9 mouse cellular contexts compared by ENCODE assay signal in the genomic region with DNA sequence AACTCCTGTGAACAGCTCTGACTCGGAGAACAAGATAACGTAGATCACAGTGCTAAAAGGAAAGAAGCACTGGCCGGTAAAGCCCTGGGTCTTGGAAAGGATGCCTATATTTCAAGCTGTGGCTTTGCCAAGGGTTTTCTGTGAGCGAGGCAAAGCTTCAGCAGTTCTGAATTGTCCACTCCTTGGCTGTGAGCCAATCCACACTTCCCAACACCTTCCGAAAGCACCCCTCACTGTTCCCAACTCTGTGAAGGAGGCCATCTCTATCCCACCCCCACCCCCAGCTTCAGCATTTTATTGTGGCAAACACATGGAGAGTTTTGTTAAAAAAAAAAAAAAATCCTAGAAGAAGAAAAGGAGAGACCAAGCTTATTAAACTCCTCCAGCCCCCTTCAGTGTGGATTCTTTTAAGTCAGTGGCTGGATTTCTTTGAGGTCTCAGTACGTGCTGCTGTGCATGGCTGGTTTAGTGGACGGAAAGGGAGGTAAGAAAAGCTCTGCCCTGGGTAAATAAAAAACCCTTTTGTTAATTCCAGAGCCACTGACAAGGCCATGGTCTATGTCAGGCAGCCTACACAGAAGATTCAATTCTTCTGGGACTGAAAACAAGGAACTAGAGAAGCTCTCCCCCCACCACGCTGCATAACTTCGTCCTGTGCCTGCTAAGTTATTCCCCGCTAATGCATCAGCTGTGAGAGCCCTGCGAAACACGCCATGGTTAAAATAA.
DNase-seq lines count a peak whose midpoint lies in the region; ATAC-seq and TF ChIP-seq lines count a peak whose summit lies in the region.
"Had no signal": no experiment of that assay in that cellular context is flagged by ENCODE, and none has a peak within 500 bp of the region (broad histone marks: within the 10 kb centered on the region; RNA-seq: fewer than 3 reads in every experiment).

No protein-coding gene starts in this region.

- no peak for ATAC-seq in heart, postnatal 0 days (ENCODE audit: insufficient read depth, low read depth)
- ATAC-seq in forebrain, embryonic 12.5 days (ENCODE audit: low FRiP score): peak; percentile 80

- intact Hi-C loops in heart, postnatal 36 days (cut with DNase I): loop anchor here (10.0 kb wide), 1 partner anchor 446 kb away; no protein-coding TSS in a partner anchor

- H3K4me3 ChIP-seq in heart, postnatal 0 days (ENCODE audit: low read depth, low read length): no peak overlapping the region
- H3K4me3 ChIP-seq in forebrain, embryonic 12.5 days (replicated peaks): 0 out of 2 replicates have a peak overlapping the region, but pooled peaks have one; percentile 5
- H3K4me3 ChIP-seq in midbrain, embryonic 10.5 days: peak overlapping the region; percentile 30

- H3K27me3 ChIP-seq in heart, postnatal 0 days (ENCODE audit: control insufficient read depth, insufficient read depth, low read length): no peaks in the 10 kb centered on the region
- H3K27me3 ChIP-seq in forebrain, embryonic 12.5 days: no peaks in the 10 kb centered on the region
- no peaks in the 10 kb centered on the region for H3K27me3 ChIP-seq in midbrain, embryonic 10.5 days (ENCODE audit: low read depth, poor library complexity, severe bottlenecking)

- H3K36me3 ChIP-seq in heart, postnatal 0 days (replicated peaks; ENCODE audit: control insufficient read depth, insufficient read depth, low read length): no peaks in the 10 kb centered on the region
- no peaks in the 10 kb centered on the region for H3K36me3 ChIP-seq in forebrain, embryonic 12.5 days (replicated peaks)
- H3K36me3 ChIP-seq in midbrain, embryonic 10.5 days: no peaks in the 10 kb centered on the region

- no peaks in the 10 kb centered on the region for H3K9me3 ChIP-seq in heart, postnatal 0 days (replicated peaks; ENCODE audit: control insufficient read depth, low read length)
- no peaks in the 10 kb centered on the region for H3K9me3 ChIP-seq in forebrain, embryonic 12.5 days
- H3K9me3 ChIP-seq in midbrain, embryonic 10.5 days (replicated peaks): no peaks in the 10 kb centered on the region

- no peak for TF ChIP-seq CTCF in heart, postnatal 0 days (IDR thresholded peaks at IDR 0.05; ENCODE audit: low read depth)

- no peak overlapping the region for H3K27ac ChIP-seq in heart, postnatal 0 days (ENCODE audit: low read depth)
- H3K27ac ChIP-seq in forebrain, embryonic 12.5 days: peak overlapping the region; percentile 89
- H3K27ac ChIP-seq in midbrain, embryonic 10.5 days (replicated peaks): peak overlapping the region; percentile 87
- H3K27ac ChIP-seq: macrophage had no signal

- no peak for DNase-seq in heart, postnatal 0 days (ENCODE audit: low spot score)
- no peak for DNase-seq in heart, postnatal 36 days
- peak; percentile 9 for DNase-seq in brain, adult 2 months (ENCODE audit: low read depth, low spot score)
- DNase-seq in midbrain, embryonic 10.5 days (ENCODE audit: low spot score): peak; percentile 58
- DNase-seq in adrenal gland, postnatal 14 days: no peak
- no peak for DNase-seq in testis, postnatal 10 days (ENCODE audit: low spot score)
- no peak for DNase-seq in T-cell, adult 2 months (ENCODE audit: low spot score)

- no peak for TF ChIP-seq EP300 in heart, postnatal 0 days (IDR thresholded peaks at IDR 0.05; ENCODE audit: low read depth)

- peaks cover 7% of the 10 kb centered on the region; the same call in 1 of the 2 replicates for H3K4me1 ChIP-seq in heart, postnatal 0 days (ENCODE audit: control insufficient read depth, insufficient read depth)
- H3K4me1 ChIP-seq in forebrain, embryonic 12.5 days: peaks cover 43% of the 10 kb centered on the region
- H3K4me1 ChIP-seq in midbrain, embryonic 10.5 days: peaks cover 57% of the 10 kb centered on the region

- H3K9ac ChIP-seq in heart, postnatal 0 days (replicated peaks; ENCODE audit: low read depth, low read length): no peak overlapping the region
- peak overlapping the region; percentile 38; the same call in 1 of the 2 replicates for H3K9ac ChIP-seq in forebrain, embryonic 12.5 days

- H3K4me2 ChIP-seq in heart, postnatal 0 days (ENCODE audit: low read depth, low read length): peak overlapping the region; percentile 11; the same call in 1 of the 2 replicates
- H3K4me2 ChIP-seq in forebrain, embryonic 12.5 days: peak overlapping the region; percentile 21

- 47% methylated on average over 12 of the region's 12 CpGs for WGBS in heart, postnatal 0 days
- 15% methylated on average over 12 of the region's 12 CpGs for WGBS in forebrain, embryonic 12.5 days
- WGBS in midbrain, embryonic 10.5 days: 40% methylated on average over 12 of the region's 12 CpGs

Comparison
In these comparisons a context has a peak if more than half of its experiments do, and no peak if none do; other contexts are left out.
1. DNase-seq: peak in brain, adult 2 months (single experiment) and midbrain, embryonic 10.5 days (single experiment); none in heart, postnatal 0 days (single experiment), heart, postnatal 36 days (0 of 2), adrenal gland, postnatal 14 days (single experiment), testis, postnatal 10 days (single experiment) and T-cell, adult 2 months (single experiment).